Mouse (Mus musculus) lung, postnatal 4 days (tissue): ENCODE data around the gene Agbl5.

Source experiments
- DNase-seq, 2 experiments: peaks; one replicate each; pipeline ENCODE4 v3.0.0; 2021

Gene Agbl5

DNA sequence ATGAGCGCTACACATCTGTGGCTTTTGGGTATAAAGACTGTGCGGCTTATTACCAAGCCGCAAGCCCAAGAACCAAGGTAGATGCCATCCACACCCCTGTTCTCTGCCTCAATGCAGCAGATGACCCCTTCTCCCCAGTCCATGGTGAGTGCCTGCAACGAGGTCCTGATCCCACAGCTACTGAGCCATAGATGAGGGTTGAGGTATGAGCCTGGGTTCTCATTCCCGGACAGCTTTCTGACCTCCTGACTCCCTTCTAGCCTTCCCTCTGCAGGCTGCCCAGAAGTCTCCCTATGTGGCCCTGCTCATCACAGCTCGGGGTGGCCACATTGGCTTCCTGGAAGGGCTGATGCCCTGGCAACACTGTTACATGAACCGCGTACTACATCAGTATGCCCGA is 66.1 kb downstream of the Agbl5 start:
- no peak for DNase-seq

DNA sequence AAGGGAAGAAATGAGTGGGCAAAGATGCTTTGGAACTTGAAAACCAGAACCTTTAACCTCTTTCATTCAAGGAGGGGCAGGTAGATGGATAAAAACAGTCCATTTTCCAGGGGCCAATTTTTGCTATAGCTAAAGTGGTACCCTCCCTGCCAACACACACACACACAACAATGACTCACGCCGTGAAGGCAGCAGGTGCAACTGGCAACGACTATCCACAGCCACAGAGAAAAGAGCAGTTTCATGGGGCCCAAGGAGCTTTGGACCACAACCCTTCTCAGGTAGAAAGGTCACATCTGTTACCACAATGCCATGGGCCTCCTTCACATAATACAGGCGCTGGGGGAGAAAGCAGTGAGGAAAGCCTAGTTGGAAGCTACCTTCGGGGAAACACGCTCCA is 67.3 kb downstream of the Agbl5 start:
- DNase-seq, result no peak
